Mouse (Mus musculus) C2C12 (cell line): ENCODE results near the gene Tbr1. TPM values are rescaled to one million over a fixed set of nuclear protein-coding genes. Genes with fewer than 3 reads are reported as not detected.

Source experiments
- H3K27me3 ChIP-seq: one replicate; pipeline ENCODE4 v1.6.1; 2011; ENCODE audit not compliant: control insufficient read depth, insufficient read depth, insufficient read length
- H3K36me3 ChIP-seq: one replicate; pipeline ENCODE4 v1.6.1; 2011; ENCODE audit not compliant: control insufficient read depth, insufficient read depth
- H3K4me3 ChIP-seq: one replicate; pipeline ENCODE4 v1.5.1; 2011; ENCODE audit warnings: mild to moderate bottlenecking, control low read depth; ENCODE audit not compliant: poor library complexity, insufficient read depth, severe bottlenecking
- H3K79me2 ChIP-seq: one replicate; pipeline ENCODE4 v1.6.1; 2011; ENCODE audit not compliant: control insufficient read depth, insufficient read depth
- H3K79me3 ChIP-seq: one replicate; pipeline ENCODE4 v1.6.1; 2011; ENCODE audit warnings: low read depth, control low read depth
- H3ac ChIP-seq: one replicate; pipeline ENCODE3; 2011; ENCODE audit warnings: low read depth; ENCODE audit not compliant: control insufficient read depth, insufficient read length
- CEBPB ChIP-seq: IDR thresholded peaks from one replicate; pipeline ENCODE4 v1.6.1; 2011; ENCODE audit warnings: low read depth, mild to moderate bottlenecking, control low read depth, moderate library complexity
- CTCF ChIP-seq: IDR thresholded peaks from one replicate; pipeline ENCODE4 v1.5.1; 2011; ENCODE audit not compliant: control insufficient read depth, insufficient read depth, insufficient read length
- FOSL1 ChIP-seq: IDR thresholded peaks from one replicate; pipeline ENCODE4 v1.8.0; 2011; ENCODE audit warnings: mild to moderate bottlenecking, low read length; ENCODE audit not compliant: poor library complexity, insufficient read depth, severe bottlenecking
- MAX ChIP-seq: IDR thresholded peaks from one replicate; pipeline ENCODE4 v1.6.1; 2011; ENCODE audit warnings: mild to moderate bottlenecking, control low read depth
- MYOD1 ChIP-seq: IDR thresholded peaks from one replicate; pipeline ENCODE4 v1.6.1; 2011; ENCODE audit warnings: low read depth; ENCODE audit not compliant: control insufficient read depth, insufficient read length
- MYOG ChIP-seq: IDR thresholded peaks from one replicate; pipeline ENCODE4 v1.6.1; 2011; ENCODE audit not compliant: control insufficient read depth, insufficient read length; ENCODE audit errors: extremely low read depth
- USF1 ChIP-seq: IDR thresholded peaks from one replicate; pipeline ENCODE4 v1.6.1; 2011; ENCODE audit warnings: low read depth, mild to moderate bottlenecking, control low read depth, moderate library complexity
- polyA plus RNA-seq: library from polyadenylated mRNA; unstranded; fragments of >200 nt; fragmentation: generic; extraction: Trizol; gene quantifications from one replicate; pipeline ENCODE4 v1.2.1, GENCODE M21; 2012; ENCODE audit warnings: missing spikeins

Tbr1 gene
- polyA plus RNA-seq, 1 experiment, result 0.01 TPM

DNA sequence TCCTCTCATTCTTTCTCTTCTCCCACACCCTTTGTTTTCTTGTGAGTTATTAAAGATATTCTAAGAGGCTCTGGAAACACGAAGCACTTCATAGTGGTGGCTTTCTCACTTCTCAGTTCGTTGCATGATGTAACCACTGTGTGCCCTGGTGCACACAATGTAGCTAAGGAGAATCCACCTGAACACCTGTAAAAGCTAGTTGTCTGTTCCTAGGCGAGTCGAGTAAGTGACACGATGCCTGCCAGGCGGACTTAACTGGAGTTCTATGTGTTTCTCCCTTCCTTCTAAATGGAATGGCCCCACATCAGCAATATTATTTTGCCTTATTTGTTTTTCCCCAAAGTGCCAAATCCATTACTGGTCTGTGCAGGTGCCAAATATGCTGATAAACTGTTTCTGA lies 10.4 kb downstream of the Tbr1 start:
- Histone ChIP-seq H3K79me2 (no peaks in the 10 kb centered on the region), H3K79me3 (no peaks in the 10 kb centered on the region), H3K27me3 (no peaks in the 10 kb centered on the region), H3K36me3 (no peaks in the 10 kb centered on the region), H3K4me3 (no peak overlapping the region), H3ac (no peak overlapping the region)
- TF ChIP-seq CEBPB (no peak), FOSL1 (no peak), MAX (no peak), CTCF (no peak), USF1 (no peak), MYOD1 (no peak), MYOG (no peak)

DNA sequence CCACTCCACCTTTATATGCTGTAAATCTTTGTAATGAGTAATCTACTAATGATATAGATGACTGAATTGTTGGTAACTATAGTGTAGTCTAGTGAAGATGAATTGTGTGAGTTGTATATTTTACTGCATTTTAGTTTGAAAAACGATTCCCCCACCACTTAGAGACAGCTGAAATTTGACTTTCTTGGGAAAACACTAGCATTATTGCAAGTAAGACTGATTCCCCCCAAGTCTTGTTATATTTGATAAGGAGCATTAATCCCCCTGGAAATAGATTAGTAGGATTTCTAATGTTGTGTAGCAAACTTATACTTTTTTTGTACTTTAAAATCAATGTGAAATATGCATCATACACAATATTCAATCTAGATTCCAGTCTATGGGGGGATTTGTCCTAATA lies 10.8 kb downstream of the Tbr1 start:
- H3K79me2 ChIP-seq, result no peaks in the 10 kb centered on the region
- H3K79me3 ChIP-seq, result no peaks in the 10 kb centered on the region
- H3K27me3 ChIP-seq, result no peaks in the 10 kb centered on the region
- H3K36me3 ChIP-seq, result no peaks in the 10 kb centered on the region
- H3ac ChIP-seq, result no peak overlapping the region
- no peak overlapping the region for H3K4me3 ChIP-seq
- TF ChIP-seq MYOG, result no peak
- no peak for TF ChIP-seq MYOD1
- TF ChIP-seq MAX, result no peak
- TF ChIP-seq CEBPB, result no peak
- no peak for TF ChIP-seq USF1
- TF ChIP-seq FOSL1, result no peak
- no peak for TF ChIP-seq CTCF

DNA sequence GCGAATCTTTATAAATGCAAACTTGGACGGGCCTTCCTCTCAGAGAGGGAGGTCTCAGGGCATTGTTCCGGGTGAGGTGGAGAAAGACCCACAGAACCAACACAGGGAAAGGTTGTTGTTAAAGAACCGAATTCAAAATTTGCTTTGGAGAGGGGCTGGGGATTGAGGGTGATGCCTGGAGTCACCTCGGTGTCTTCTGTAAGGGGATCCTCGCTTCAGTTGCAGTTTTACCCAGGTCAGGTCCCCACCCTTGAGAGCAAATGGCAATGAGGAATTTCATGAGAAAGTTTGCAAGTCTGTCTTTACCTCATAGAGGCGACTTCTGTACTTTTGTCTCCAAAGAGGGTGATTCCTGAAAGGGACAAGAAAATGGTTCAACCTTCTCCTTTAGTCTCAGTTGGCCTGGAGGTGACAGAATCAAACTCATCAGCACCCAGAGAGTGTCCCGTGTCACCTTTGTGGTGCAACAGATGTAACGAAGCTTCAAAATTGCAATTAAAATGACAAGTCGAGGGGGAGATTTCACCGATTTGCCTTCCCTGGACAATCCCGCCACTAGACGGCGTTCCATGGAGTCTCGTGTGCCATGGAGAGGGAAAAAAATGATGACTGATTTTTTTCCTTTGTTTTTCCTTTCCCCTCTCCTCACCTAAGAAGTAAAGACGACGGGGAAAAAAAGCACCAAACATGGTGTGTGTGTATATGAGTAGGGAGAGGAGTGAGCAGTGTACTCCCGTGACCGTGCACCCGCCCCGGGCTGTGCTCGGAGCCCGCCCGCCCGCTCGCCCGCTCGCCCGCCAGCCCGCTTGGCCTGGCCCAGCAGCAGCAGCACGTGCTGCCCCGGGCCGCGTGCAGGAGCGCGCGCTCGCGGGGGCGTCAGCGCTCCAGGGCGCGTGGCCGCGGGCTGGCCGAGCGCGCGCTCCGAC lies 12.1 kb downstream of the Tbr1 start:
- H3ac ChIP-seq, result no peak overlapping the region
- H3K79me3 ChIP-seq, result no peaks in the 10 kb centered on the region
- no peaks in the 10 kb centered on the region for H3K79me2 ChIP-seq
- H3K36me3 ChIP-seq, result no peaks in the 10 kb centered on the region
- H3K27me3 ChIP-seq, result no peaks in the 10 kb centered on the region
- no peak for TF ChIP-seq MYOG
- TF ChIP-seq FOSL1, result no peak
- TF ChIP-seq CEBPB, result no peak
- no peak for TF ChIP-seq CTCF
- TF ChIP-seq MYOD1, result no peak
- no peak for TF ChIP-seq USF1
- no peak for TF ChIP-seq MAX
- no peak overlapping the region for H3K4me3 ChIP-seq

DNA sequence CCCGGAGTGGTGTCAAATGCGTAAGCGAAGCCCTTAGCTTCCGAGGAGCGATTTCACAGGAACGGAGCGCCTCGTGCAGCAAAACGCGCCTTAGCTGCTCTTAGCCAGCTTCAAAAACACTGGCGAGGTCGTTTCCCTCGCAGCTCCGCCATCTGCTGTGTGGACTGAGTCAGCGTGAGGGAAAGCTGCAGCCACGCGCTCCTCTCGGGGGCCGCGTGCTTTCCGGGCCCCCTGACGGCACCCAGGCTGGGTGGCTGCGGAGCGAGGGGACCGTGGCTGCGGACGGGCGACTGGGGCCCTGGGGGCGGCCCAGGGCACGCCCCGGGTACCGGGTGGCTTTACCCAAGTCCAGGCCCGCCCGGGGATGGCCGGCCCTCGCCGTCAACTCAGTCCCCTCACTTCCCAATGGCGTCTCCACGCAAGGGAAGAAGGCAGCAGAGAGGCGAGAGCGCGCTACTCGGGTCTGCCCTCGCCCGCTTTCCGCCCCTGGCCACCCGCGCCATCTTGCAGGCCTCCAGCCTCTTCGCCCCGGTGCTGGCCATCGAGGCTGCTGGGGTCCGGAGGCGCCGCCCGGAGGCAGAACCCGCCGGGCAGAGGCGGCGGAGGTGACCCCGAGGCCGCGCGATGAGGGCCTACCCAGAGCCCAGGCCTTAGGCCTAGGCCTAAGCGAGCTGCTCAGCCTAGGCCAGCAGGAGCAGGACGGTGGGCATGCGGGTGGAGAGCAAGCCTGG lies 13.0 kb downstream of the Tbr1 start:
- no peak for TF ChIP-seq FOSL1
- no peak for TF ChIP-seq USF1
- Histone ChIP-seq H3K4me3 (no peak overlapping the region), H3K79me3 (no peaks in the 10 kb centered on the region), H3ac (no peak overlapping the region), H3K79me2 (no peaks in the 10 kb centered on the region), H3K36me3 (no peaks in the 10 kb centered on the region), H3K27me3 (no peaks in the 10 kb centered on the region)

DNA sequence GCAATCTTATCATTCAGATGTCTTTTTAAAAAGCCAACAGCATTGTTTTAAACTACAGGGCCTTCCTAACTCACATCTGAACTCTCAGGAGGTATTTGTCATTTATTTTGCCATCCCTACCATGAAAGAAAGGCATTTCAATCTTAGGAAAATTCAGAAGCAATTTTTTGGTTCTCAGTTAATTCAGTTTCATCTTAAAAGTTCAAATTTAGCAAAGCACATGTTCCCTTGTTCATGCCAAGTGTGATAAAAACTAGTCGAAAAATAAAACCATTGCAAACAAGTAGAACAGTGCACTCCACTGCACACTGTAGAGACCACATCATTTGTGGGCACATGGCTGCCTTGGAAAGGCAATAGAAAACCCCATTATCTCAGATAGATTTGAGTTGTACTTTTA lies 15.5 kb downstream of the Tbr1 start:
- TF ChIP-seq USF1, result no peak
- TF ChIP-seq MYOG, result no peak
- no peak for TF ChIP-seq CEBPB
- TF ChIP-seq MYOD1, result no peak
- no peak for TF ChIP-seq FOSL1
- no peak for TF ChIP-seq CTCF
- Histone ChIP-seq H3K36me3 (no peaks in the 10 kb centered on the region), H3K79me3 (no peaks in the 10 kb centered on the region), H3K27me3 (no peaks in the 10 kb centered on the region), H3K79me2 (no peaks in the 10 kb centered on the region), H3K4me3 (no peak overlapping the region), H3ac (no peak overlapping the region)
